Mouse (Mus musculus) midbrain, embryonic 16.5 days (tissue): ENCODE measurements around the gene Selenos. TPM values are rescaled to one million over a fixed set of nuclear protein-coding genes. Genes with fewer than 3 reads are reported as not detected.

ENCODE experiments used
- ATAC-seq: fragments of 200-750 bp; cut with Nextera tagmentation; 2 replicates; pipeline ENCODE4 v1.8.0; 2017; ENCODE audit warnings: moderate TSS enrichment
- H3K27ac ChIP-seq: fragments of 300-500 bp; sonication (generic); 2 replicates; pipeline ENCODE4 v1.5.1; 2014; ENCODE audit warnings: mild to moderate bottlenecking, low read length, mixed read lengths
- H3K27me3 ChIP-seq: fragments of 300-500 bp; sonication (generic); 2 replicates; pipeline ENCODE4 v1.6.1; 2014; ENCODE audit warnings: low read depth, low read length, mixed read lengths; ENCODE audit not compliant: control insufficient read depth, insufficient read depth
- H3K36me3 ChIP-seq: fragments of 300-500 bp; sonication (generic); 2 replicates; pipeline ENCODE4 v1.6.1; 2014; ENCODE audit warnings: mild to moderate bottlenecking, low read length, moderate library complexity, mixed read lengths; ENCODE audit not compliant: control insufficient read depth, insufficient read depth
- H3K4me1 ChIP-seq: fragments of 300-500 bp; sonication (generic); 2 replicates; pipeline ENCODE4 v1.6.1; 2014; ENCODE audit warnings: mild to moderate bottlenecking, low read length, mixed read lengths; ENCODE audit not compliant: control insufficient read depth, insufficient read depth
- H3K4me2 ChIP-seq: fragments of 300-500 bp; sonication (generic); 2 replicates; pipeline ENCODE4 v1.6.1; 2014; ENCODE audit warnings: mild to moderate bottlenecking, low read length, mixed read lengths
- H3K4me3 ChIP-seq: fragments of 300-500 bp; sonication (generic); 2 replicates; pipeline ENCODE4 v1.5.1; 2014; ENCODE audit warnings: low read depth, mild to moderate bottlenecking, low read length, moderate library complexity, mixed read lengths
- H3K9ac ChIP-seq: fragments of 300-500 bp; sonication (generic); 2 replicates; pipeline ENCODE4 v1.6.1; 2014; ENCODE audit warnings: low read depth, low read length, mixed read lengths
- H3K9me3 ChIP-seq: fragments of 300-500 bp; sonication (generic); replicated peaks from 2 replicates; pipeline ENCODE4 v1.6.1; 2014; ENCODE audit warnings: mild to moderate bottlenecking, low read length, mixed read lengths; ENCODE audit not compliant: control insufficient read depth, poor library complexity, severe bottlenecking
- WGBS: fragments of 180-500 bp; shearing (Covaris S2); extraction: QIAGEN DNeasy Blood & Tissue Kit; methylation state at CpG from one replicate; pipeline ENCODE4 v1.1.7; 2014; 5-methylcytosine and 5-hydroxymethylcytosine counted together
- polyA plus RNA-seq: library from polyadenylated mRNA; unstranded; fragments of >200 nt; fragmentation: Nextera tagmentation; extraction: Ambion mirVana; gene quantifications from 2 replicates; pipeline ENCODE4 v1.2.1, GENCODE M21; 2015

The Selenos gene
- polyA plus RNA-seq, 1 experiment from 2014 or later, result 89.6 TPM

GRCm38 (mm10) chr7:66136187-66136586 is 56.7 kb downstream of the Selenos start:
- Histone ChIP-seq H3K36me3 (no peaks in the 10 kb centered on the region), H3K9ac (no peak overlapping the region), H3K4me2 (no peak overlapping the region), H3K4me1 (peaks cover 30% of the 10 kb centered on the region), H3K27ac (no peak overlapping the region), H3K9me3 (no peaks in the 10 kb centered on the region), H3K4me3 (no peak overlapping the region), H3K27me3 (no peaks in the 10 kb centered on the region)
- no peak for ATAC-seq

GRCm38 (mm10) chr7:66137309-66137708 is 57.9 kb downstream of the Selenos start:
- H3K27ac ChIP-seq, result no peak overlapping the region
- peaks cover 40% of the 10 kb centered on the region for H3K4me1 ChIP-seq
- no peaks in the 10 kb centered on the region for H3K9me3 ChIP-seq
- 83% methylated on average over 4 of the region's 4 CpGs for WGBS
- no peaks in the 10 kb centered on the region for H3K36me3 ChIP-seq
- H3K4me2 ChIP-seq, result no peak overlapping the region
- H3K9ac ChIP-seq, result no peak overlapping the region
- H3K4me3 ChIP-seq, result no peak overlapping the region
- ATAC-seq, result no peak
- no peaks in the 10 kb centered on the region for H3K27me3 ChIP-seq

DNA sequence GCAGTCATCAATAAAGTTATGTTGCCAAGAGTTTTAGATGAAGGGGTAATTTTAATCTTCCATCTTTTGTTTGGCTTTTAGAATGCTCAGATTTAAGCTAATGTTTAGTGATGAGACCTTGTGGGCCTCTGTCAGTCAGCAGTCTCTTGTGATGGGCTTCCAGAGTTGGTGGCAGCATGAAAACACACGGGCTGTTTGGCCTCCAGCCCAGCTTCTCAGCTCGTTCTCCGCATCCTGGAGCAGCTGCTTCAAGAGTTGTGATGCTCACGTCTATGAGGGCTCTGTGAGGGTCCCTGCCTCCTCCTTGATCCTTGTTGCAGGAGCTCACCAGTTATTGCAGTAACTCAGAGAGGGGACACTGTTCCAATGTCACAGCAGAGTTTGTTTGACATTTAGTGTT is 58.9 kb downstream of the Selenos start:
- no peak overlapping the region for H3K4me2 ChIP-seq
- no peaks in the 10 kb centered on the region for H3K36me3 ChIP-seq
- ATAC-seq, result no peak
- no peak overlapping the region for H3K4me3 ChIP-seq
- 45% methylated on average over 4 of the region's 4 CpGs for WGBS
- H3K9ac ChIP-seq, result no peak overlapping the region
- no peaks in the 10 kb centered on the region for H3K9me3 ChIP-seq
- H3K27ac ChIP-seq, result no peak overlapping the region
- H3K4me1 ChIP-seq, result peaks cover 49% of the 10 kb centered on the region
- no peaks in the 10 kb centered on the region for H3K27me3 ChIP-seq

GRCm38 (mm10) chr7:66138878-66139277 is 59.4 kb downstream of the Selenos start:
- ATAC-seq, result no peak

More at GRCm38 (mm10) chr7:66138878-66139277, 59.4 kb downstream of the Selenos start:
- Histone ChIP-seq H3K27ac (no peak overlapping the region), H3K27me3 (no peaks in the 10 kb centered on the region), H3K4me3 (no peak overlapping the region), H3K4me1 (peaks cover 53% of the 10 kb centered on the region), H3K4me2 (no peak overlapping the region), H3K9me3 (no peaks in the 10 kb centered on the region), H3K36me3 (no peaks in the 10 kb centered on the region), H3K9ac (no peak overlapping the region)
- 89% methylated on average over 5 of the region's 5 CpGs for WGBS

Other genes starting within 250 kb of the Selenos start
- gene Pcsk6, start 217.9 kb upstream of the Selenos start, polyA plus RNA-seq, result 0.82 and 1.2 TPM in 2 replicates
- not detected in 2 replicates for gene Gm45213, start 36.0 kb upstream of the Selenos start, polyA plus RNA-seq
- 131 and 133 TPM in 2 replicates for gene Snrpa1, start 20.6 kb upstream of the Selenos start, polyA plus RNA-seq
- gene Chsy1, start 29.9 kb downstream of the Selenos start, polyA plus RNA-seq, result 8.8 and 9.9 TPM in 2 replicates